In the genomic region with DNA sequence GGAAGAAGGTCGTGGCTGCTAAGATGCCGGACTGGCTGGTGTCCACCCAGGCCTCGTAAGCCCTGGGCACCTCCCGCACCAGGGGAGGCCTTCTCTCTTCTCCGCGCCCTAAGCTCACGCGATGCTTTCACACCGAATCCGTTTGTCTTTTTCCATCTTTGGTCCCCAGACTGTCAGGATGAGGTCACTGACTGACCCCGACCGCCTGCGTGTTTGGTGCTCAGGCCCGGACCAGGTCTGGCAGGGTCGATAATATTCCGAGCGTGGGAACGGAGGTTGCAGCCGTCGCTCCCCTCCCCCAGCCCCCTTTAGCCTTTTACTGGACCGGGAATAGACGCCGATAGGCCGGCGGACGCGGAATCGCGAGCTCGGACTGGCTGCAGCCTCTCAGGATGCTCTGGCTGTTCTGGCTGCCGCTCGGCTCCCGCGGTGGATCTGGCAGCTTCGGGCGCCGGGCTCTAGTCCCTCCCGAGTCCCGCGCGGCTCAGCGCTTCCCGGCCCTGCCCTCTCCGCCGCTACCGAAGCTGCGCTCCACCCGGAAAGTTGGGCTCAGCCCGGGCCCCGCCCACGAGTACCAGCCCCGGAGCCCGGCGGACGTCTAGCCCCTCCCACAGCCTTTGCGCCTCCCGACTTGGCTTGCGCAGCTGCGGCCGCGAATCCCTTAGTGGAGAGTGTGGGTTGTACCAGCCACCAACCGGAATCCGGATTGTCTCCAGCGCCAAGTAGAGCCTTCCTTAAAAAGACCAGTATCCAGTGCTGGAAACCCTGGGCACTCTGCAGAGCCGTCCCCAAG, we compare ENCODE assay signal across 8 mouse cellular contexts. TPM values are rescaled to one million over a fixed set of nuclear protein-coding genes. Genes with fewer than 3 reads are reported as not detected.
A peak's percentile ranks its signal among the peaks of the same experiment; 100 is the strongest.
DNase-seq lines count a peak whose midpoint lies in the region; ATAC-seq and TF ChIP-seq lines count a peak whose summit lies in the region.

No protein-coding gene starts in this region.

- peak overlapping the region; percentile 88 for H3K4me2 ChIP-seq in embryonic facial prominence, embryonic 15.5 days (replicated peaks)
- H3K4me2 ChIP-seq in limb, embryonic 14.5 days (replicated peaks; ENCODE audit: low read depth, low read length, severe bottlenecking) = peak overlapping the region; percentile 93
- H3K4me2 ChIP-seq in midbrain, embryonic 16.5 days (ENCODE audit: low read length) = peak overlapping the region; percentile 89

- no peak for TF ChIP-seq CTCF in bone marrow macrophage, adult 2 months (IDR thresholded peaks at IDR 0.05; ENCODE audit: low read depth, low read length)
- no peak for TF ChIP-seq CTCF in spleen, adult 2 months (IDR thresholded peaks at IDR 0.05; ENCODE audit: extremely low read depth, insufficient read depth, insufficient read length, insufficient replicate concordance)

- WGBS in embryonic facial prominence, embryonic 15.5 days = under 1% methylated on average over 65 of the region's 65 CpGs
- WGBS in limb, embryonic 14.5 days = under 1% methylated on average over 60 of the region's 65 CpGs
- under 1% methylated on average over 65 of the region's 65 CpGs for WGBS in midbrain, embryonic 16.5 days
- WGBS in spleen, adult 2 months = 3% methylated on average over 65 of the region's 65 CpGs

- TF ChIP-seq POLR2A in bone marrow macrophage, adult 2 months (IDR thresholded peaks at IDR 0.05; ENCODE audit: borderline replicate concordance, low read depth, low read length) = no peak
- 0 out of 2 replicates have a peak, but pooled peaks have one; percentile 33 for TF ChIP-seq POLR2A in limb, embryonic 14.5 days (IDR thresholded peaks at IDR 0.05; ENCODE audit: borderline replicate concordance, extremely low read depth, insufficient read depth, insufficient read length)
- no peak for TF ChIP-seq POLR2A in spleen, adult 2 months (IDR thresholded peaks at IDR 0.05; ENCODE audit: low read depth, low read length)

- no peaks in the 10 kb centered on the region for H3K9me3 ChIP-seq in embryonic facial prominence, embryonic 15.5 days (replicated peaks)
- no peaks in the 10 kb centered on the region for H3K9me3 ChIP-seq in limb, embryonic 14.5 days (ENCODE audit: control insufficient read depth, low read length)
- no peaks in the 10 kb centered on the region for H3K9me3 ChIP-seq in midbrain, embryonic 16.5 days (replicated peaks; ENCODE audit: control insufficient read depth, low read length, poor library complexity, severe bottlenecking)

- H3K9ac ChIP-seq in embryonic facial prominence, embryonic 15.5 days = peak overlapping the region; percentile 44
- peak overlapping the region; percentile 52 for H3K9ac ChIP-seq in limb, embryonic 14.5 days (ENCODE audit: low read depth, low read length, severe bottlenecking)
- H3K9ac ChIP-seq in midbrain, embryonic 16.5 days (ENCODE audit: low read depth, low read length) = peak overlapping the region; percentile 81

- H3K4me3 ChIP-seq in bone marrow macrophage, adult 2 months (ENCODE audit: insufficient read depth, low read length) = peak overlapping the region; percentile 76
- peak overlapping the region; percentile 63 for H3K4me3 ChIP-seq in embryonic facial prominence, embryonic 15.5 days (replicated peaks)
- peak overlapping the region; percentile 60 for H3K4me3 ChIP-seq in limb, embryonic 14.5 days (replicated peaks; ENCODE audit: low read length)
- H3K4me3 ChIP-seq in midbrain, embryonic 16.5 days (ENCODE audit: low read depth, low read length) = peak overlapping the region; percentile 61
- peak overlapping the region; percentile 60 for H3K4me3 ChIP-seq in spleen, adult 2 months (ENCODE audit: extremely low read depth, insufficient read depth, insufficient read length)

- no peaks in the 10 kb centered on the region for H3K27me3 ChIP-seq in embryonic facial prominence, embryonic 15.5 days
- peaks cover 5% of the 10 kb centered on the region for H3K27me3 ChIP-seq in limb, embryonic 14.5 days (ENCODE audit: control insufficient read depth, insufficient read depth, low read length)
- no peaks in the 10 kb centered on the region for H3K27me3 ChIP-seq in midbrain, embryonic 16.5 days (ENCODE audit: control insufficient read depth, insufficient read depth, low read depth, low read length)
- peaks cover 5% of the 10 kb centered on the region; the same call in 1 of the 2 replicates for H3K27me3 ChIP-seq in spleen, adult 2 months (ENCODE audit: control insufficient read depth, insufficient read depth, low read length)

- no peaks in the 10 kb centered on the region for H3K36me3 ChIP-seq in embryonic facial prominence, embryonic 15.5 days
- no peaks in the 10 kb centered on the region for H3K36me3 ChIP-seq in limb, embryonic 14.5 days (ENCODE audit: control insufficient read depth, insufficient read depth, low read length)
- no peaks in the 10 kb centered on the region for H3K36me3 ChIP-seq in midbrain, embryonic 16.5 days (ENCODE audit: control insufficient read depth, insufficient read depth, low read length)
- H3K36me3 ChIP-seq in spleen, adult 2 months (ENCODE audit: control insufficient read depth, insufficient read depth, low read length) = no peaks in the 10 kb centered on the region

- peaks cover 34% of the 10 kb centered on the region for H3K4me1 ChIP-seq in bone marrow macrophage, adult 2 months (ENCODE audit: control insufficient read depth, insufficient read depth, low read length)
- peaks cover 42% of the 10 kb centered on the region for H3K4me1 ChIP-seq in embryonic facial prominence, embryonic 15.5 days
- peaks cover 16% of the 10 kb centered on the region for H3K4me1 ChIP-seq in limb, embryonic 14.5 days (ENCODE audit: control insufficient read depth, insufficient read depth, low read length)
- H3K4me1 ChIP-seq in midbrain, embryonic 16.5 days (ENCODE audit: control insufficient read depth, insufficient read depth, low read length) = peaks cover 43% of the 10 kb centered on the region
- H3K4me1 ChIP-seq in spleen, adult 2 months (ENCODE audit: control insufficient read depth, insufficient read depth, insufficient read length) = peaks cover 5% of the 10 kb centered on the region

- DNase-seq in A20 (ENCODE audit: low read depth, low spot score) = peak; percentile 38
- peak; percentile 94 for DNase-seq in heart, adult 8-10 months (ENCODE audit: low spot score)
- DNase-seq in kidney, adult 9 months = peak; percentile 94
- peak; percentile 80 for DNase-seq in limb, embryonic 14.5 days (ENCODE audit: low spot score)
- DNase-seq in spleen, adult 2 months (ENCODE audit: low read depth in 1 of 2, low spot score in 2 of 2) = peak; percentile 17 to 82

- peak; percentile 88 for ATAC-seq in embryonic facial prominence, embryonic 15.5 days (ENCODE audit: insufficient number of reproducible peaks, low FRiP score, low TSS enrichment, low read depth)
- ATAC-seq in limb, embryonic 14.5 days (ENCODE audit: low FRiP score, low read depth) = peak; percentile 86
- peak; percentile 89 for ATAC-seq in midbrain, embryonic 16.5 days

- peak overlapping the region; percentile 88 for H3K27ac ChIP-seq in bone marrow macrophage, adult 2 months (ENCODE audit: insufficient read depth, low read depth, low read length)
- peak overlapping the region; percentile 93 for H3K27ac ChIP-seq in embryonic facial prominence, embryonic 15.5 days (replicated peaks)
- H3K27ac ChIP-seq in limb, embryonic 14.5 days (replicated peaks; ENCODE audit: low read depth, low read length) = peak overlapping the region; percentile 70
- peak overlapping the region; percentile 83 for H3K27ac ChIP-seq in midbrain, embryonic 16.5 days (ENCODE audit: low read length)
- 0 out of 2 replicates have a peak overlapping the region, but pooled peaks have one; percentile 14 for H3K27ac ChIP-seq in spleen, adult 2 months (ENCODE audit: insufficient read depth, low read length)

RNA-seq across cellular contexts. Expression of gene Slc35e4, which starts 1.0 kb away (rescaled TPM):
- polyA plus RNA-seq in bone marrow macrophage, adult 2 months (2012; ENCODE audit: insufficient read depth, insufficient read length, missing spikeins) = 9.6 and 9.7 TPM in 2 replicates
- polyA plus RNA-seq in embryonic facial prominence, embryonic 15.5 days (2015; fragmentation: Nextera tagmentation; extraction: Ambion mirVana) = 9.4 and 9.9 TPM in 2 replicates
- total RNA-seq in heart, adult 8-10 months (2022) = 1 to 10 TPM; 3.1 to 5.5 (median 4.3) TPM
- polyA plus RNA-seq in limb, embryonic 14.5 days (2012; rRNA removed) = 4.8 and 5.7 TPM in 2 replicates
- polyA plus RNA-seq in limb, embryonic 14.5 days (2014; fragmentation: Nextera tagmentation; extraction: Ambion mirVana) = 3.7 and 4.6 TPM in 2 replicates
- 17.4 and 20.7 TPM in 2 replicates for polyA plus RNA-seq in midbrain, embryonic 16.5 days (2015; fragmentation: Nextera tagmentation; extraction: Ambion mirVana)
- polyA plus RNA-seq in spleen, adult 2 months (2012; rRNA removed) = 3.4 and 5.0 TPM in 2 replicates

RNA-seq across cellular contexts. Expression of gene Tcn2, which starts 18.4 kb away (rescaled TPM):
- polyA plus RNA-seq in bone marrow macrophage, adult 2 months (2012; ENCODE audit: insufficient read depth, insufficient read length, missing spikeins) = 107 and 117 TPM in 2 replicates
- polyA plus RNA-seq in embryonic facial prominence, embryonic 15.5 days (2015; fragmentation: Nextera tagmentation; extraction: Ambion mirVana) = 48.5 and 55.9 TPM in 2 replicates
- total RNA-seq in heart, adult 8-10 months (2022) = 10 to 100 TPM; 43.0 to 46.5 (median 44.3) TPM
- polyA plus RNA-seq in limb, embryonic 14.5 days (2012; rRNA removed) = 51.5 and 59.9 TPM in 2 replicates
- 51.7 and 54.3 TPM in 2 replicates for polyA plus RNA-seq in limb, embryonic 14.5 days (2014; fragmentation: Nextera tagmentation; extraction: Ambion mirVana)
- polyA plus RNA-seq in midbrain, embryonic 16.5 days (2015; fragmentation: Nextera tagmentation; extraction: Ambion mirVana) = 19.5 and 20.8 TPM in 2 replicates
- polyA plus RNA-seq in spleen, adult 2 months (2012; rRNA removed) = 62.0 and 66.0 TPM in 2 replicates

RNA-seq across cellular contexts. Expression of gene Dusp18, which starts 18.5 kb away (rescaled TPM):
- 1.9 and 2.2 TPM in 2 replicates for polyA plus RNA-seq in bone marrow macrophage, adult 2 months (2012; ENCODE audit: insufficient read depth, insufficient read length, missing spikeins)
- polyA plus RNA-seq in embryonic facial prominence, embryonic 15.5 days (2015; fragmentation: Nextera tagmentation; extraction: Ambion mirVana) = 9.1 and 12.6 TPM in 2 replicates
- 10 to 100 TPM; 31.5 to 52.7 (median 36.9) TPM for total RNA-seq in heart, adult 8-10 months (2022)
- 6.3 and 7.6 TPM in 2 replicates for polyA plus RNA-seq in limb, embryonic 14.5 days (2012; rRNA removed)
- polyA plus RNA-seq in limb, embryonic 14.5 days (2014; fragmentation: Nextera tagmentation; extraction: Ambion mirVana) = 8.0 and 8.5 TPM in 2 replicates
- polyA plus RNA-seq in midbrain, embryonic 16.5 days (2015; fragmentation: Nextera tagmentation; extraction: Ambion mirVana) = 43.5 and 48.4 TPM in 2 replicates
- 0.44 and 0.48 TPM in 2 replicates for polyA plus RNA-seq in spleen, adult 2 months (2012; rRNA removed)

RNA-seq across cellular contexts. Expression of gene 4921536K21Rik, which starts 18.6 kb away (rescaled TPM):
- 0.21 and 0.31 TPM in 2 replicates for polyA plus RNA-seq in bone marrow macrophage, adult 2 months (2012; ENCODE audit: insufficient read depth, insufficient read length, missing spikeins)
- polyA plus RNA-seq in embryonic facial prominence, embryonic 15.5 days (2015; fragmentation: Nextera tagmentation; extraction: Ambion mirVana) = 0.49 and 1.2 TPM in 2 replicates
- total RNA-seq in heart, adult 8-10 months (2022) = under 1 TPM; 0.57 to 0.91 (median 0.60) TPM
- polyA plus RNA-seq in limb, embryonic 14.5 days (2012; rRNA removed) = 0.23 and 0.31 TPM in 2 replicates
- 0.10 TPM in 1 of 2 replicates, not detected in the other for polyA plus RNA-seq in limb, embryonic 14.5 days (2014; fragmentation: Nextera tagmentation; extraction: Ambion mirVana)
- polyA plus RNA-seq in midbrain, embryonic 16.5 days (2015; fragmentation: Nextera tagmentation; extraction: Ambion mirVana) = 0.80 and 0.87 TPM in 2 replicates
- 0.02 TPM in 1 of 2 replicates, not detected in the other for polyA plus RNA-seq in spleen, adult 2 months (2012; rRNA removed)

RNA-seq across cellular contexts. Expression of gene Osbp2, which starts 49.8 kb away (rescaled TPM):
- 0.59 and 0.87 TPM in 2 replicates for polyA plus RNA-seq in bone marrow macrophage, adult 2 months (2012; ENCODE audit: insufficient read depth, insufficient read length, missing spikeins)
- polyA plus RNA-seq in embryonic facial prominence, embryonic 15.5 days (2015; fragmentation: Nextera tagmentation; extraction: Ambion mirVana) = 1.1 and 1.3 TPM in 2 replicates
- 10 to 100 TPM; 17.0 to 22.2 (median 20.1) TPM for total RNA-seq in heart, adult 8-10 months (2022)
- polyA plus RNA-seq in limb, embryonic 14.5 days (2012; rRNA removed) = 0.77 and 0.86 TPM in 2 replicates
- 1.3 and 1.5 TPM in 2 replicates for polyA plus RNA-seq in limb, embryonic 14.5 days (2014; fragmentation: Nextera tagmentation; extraction: Ambion mirVana)
- 35.7 and 40.9 TPM in 2 replicates for polyA plus RNA-seq in midbrain, embryonic 16.5 days (2015; fragmentation: Nextera tagmentation; extraction: Ambion mirVana)
- polyA plus RNA-seq in spleen, adult 2 months (2012; rRNA removed) = 0.05 and 0.06 TPM in 2 replicates

Comparison
In these comparisons a context has a peak if more than half of its experiments do, and no peak if none do; other contexts are left out.
1. Peak in every context shown above with its lines: DNase-seq, ATAC-seq, H3K4me3 ChIP-seq and H3K27ac ChIP-seq.
2. DNase-seq: peak in every context shown above with its lines; median percentile 94 in heart, adult 8-10 months; 94 in kidney, adult 9 months; 80 in limb, embryonic 14.5 days; 50 in spleen, adult 2 months; 38 in A20.
3. H3K27ac ChIP-seq: peak in every context shown above with its lines; median percentile 93 in embryonic facial prominence, embryonic 15.5 days; 88 in bone marrow macrophage, adult 2 months; 83 in midbrain, embryonic 16.5 days; 70 in limb, embryonic 14.5 days; 14 in spleen, adult 2 months.